Mouse (Mus musculus): ENCODE measurements around the gene Acox2. TPM values are rescaled to one million over a fixed set of nuclear protein-coding genes. Genes with fewer than 3 reads are reported as not detected.

Gene Acox2
- total RNA-seq, 1 experiment from 2014 or later, result not detected

GRCm38 (mm10) chr14:8250141-8250871 lies 8.8 kb downstream of the Acox2 start:
- ATAC-seq (replicated peaks; ENCODE audit: low read depth, poor library complexity, severe bottlenecking), result no peak

GRCm38 (mm10) chr14:8249206-8249605 lies 9.9 kb downstream of the Acox2 start:
- no peak for ATAC-seq (replicated peaks; ENCODE audit: low read depth, poor library complexity, severe bottlenecking)

- no peak for ATAC-seq (replicated peaks; ENCODE audit: low read depth, poor library complexity, severe bottlenecking)
Observed at GRCm38 (mm10) chr14:8246878-8247277, 12.3 kb downstream of the Acox2 start.

- ATAC-seq (replicated peaks; ENCODE audit: low read depth, poor library complexity, severe bottlenecking), result no peak
Observed at GRCm38 (mm10) chr14:8244211-8244611, 14.9 kb downstream of the Acox2 start.

GRCm38 (mm10) chr14:8243136-8243888 lies 15.8 kb downstream of the Acox2 start:
- ATAC-seq (replicated peaks; ENCODE audit: low read depth, poor library complexity, severe bottlenecking), result no peak

- peak; percentile 74 for ATAC-seq (replicated peaks; ENCODE audit: low read depth, poor library complexity, severe bottlenecking)
Observed at GRCm38 (mm10) chr14:8242388-8242920, 16.7 kb downstream of the Acox2 start.

GRCm38 (mm10) chr14:8241816-8242215 lies 17.3 kb downstream of the Acox2 start:
- no peak for ATAC-seq (replicated peaks; ENCODE audit: low read depth, poor library complexity, severe bottlenecking)

- peak; percentile 24; the same call in 1 of the 2 replicates for ATAC-seq (replicated peaks; ENCODE audit: low read depth, poor library complexity, severe bottlenecking)
Observed at GRCm38 (mm10) chr14:8233252-8233651, 25.9 kb downstream of the Acox2 start.

GRCm38 (mm10) chr14:8232155-8232910 lies 26.8 kb downstream of the Acox2 start:
- ATAC-seq (replicated peaks; ENCODE audit: low read depth, poor library complexity, severe bottlenecking), result peak; percentile 71

- 0 out of 2 replicates have a peak, but pooled peaks have one; percentile 26 for ATAC-seq (replicated peaks; ENCODE audit: low read depth, poor library complexity, severe bottlenecking)
Observed at GRCm38 (mm10) chr14:8229367-8230019, 29.7 kb downstream of the Acox2 start.

GRCm38 (mm10) chr14:8224805-8225204 lies 34.3 kb downstream of the Acox2 start:
- ATAC-seq (replicated peaks; ENCODE audit: low read depth, poor library complexity, severe bottlenecking), result no peak

GRCm38 (mm10) chr14:8223506-8224293 lies 35.5 kb downstream of the Acox2 start:
- ATAC-seq (replicated peaks; ENCODE audit: low read depth, poor library complexity, severe bottlenecking), result peak; percentile 90

- ATAC-seq (replicated peaks; ENCODE audit: low read depth, poor library complexity, severe bottlenecking), result no peak
Observed at GRCm38 (mm10) chr14:8222561-8222960, 36.6 kb downstream of the Acox2 start.

GRCm38 (mm10) chr14:8220912-8221311 lies 38.2 kb downstream of the Acox2 start:
- ATAC-seq (replicated peaks; ENCODE audit: low read depth, poor library complexity, severe bottlenecking), result no peak

GRCm38 (mm10) chr14:8220306-8220705 lies 38.8 kb downstream of the Acox2 start:
- no peak for ATAC-seq (replicated peaks; ENCODE audit: low read depth, poor library complexity, severe bottlenecking)

- no peak for ATAC-seq (replicated peaks; ENCODE audit: low read depth, poor library complexity, severe bottlenecking)
Observed at GRCm38 (mm10) chr14:8219876-8220275, 39.3 kb downstream of the Acox2 start.

- no peak for ATAC-seq (replicated peaks; ENCODE audit: low read depth, poor library complexity, severe bottlenecking)
Observed at GRCm38 (mm10) chr14:8218730-8219380, 40.3 kb downstream of the Acox2 start.

- ATAC-seq (replicated peaks; ENCODE audit: low read depth, poor library complexity, severe bottlenecking), result no peak
Observed at GRCm38 (mm10) chr14:8218238-8218637, 40.9 kb downstream of the Acox2 start.

- peak; percentile 42 for ATAC-seq (replicated peaks; ENCODE audit: low read depth, poor library complexity, severe bottlenecking)
Observed at GRCm38 (mm10) chr14:8216100-8216499, 43.1 kb downstream of the Acox2 start.
